Mouse (Mus musculus) MEL (cell line): ENCODE data around the gene Fhit. TPM values are rescaled to one million over a fixed set of nuclear protein-coding genes. Genes with fewer than 3 reads are reported as not detected.

ENCODE experiments used
- DNase-seq: peaks from one replicate; pipeline ENCODE4 v3.0.0; 2011; ENCODE audit warnings: low read depth, low spot score
- H3K27ac ChIP-seq: 2 replicates; pipeline ENCODE4 v1.5.1; 2012; ENCODE audit warnings: low read depth, mild to moderate bottlenecking, control low read depth, low read length, moderate library complexity; ENCODE audit not compliant: control insufficient read depth
- H3K27me3 ChIP-seq, 2 experiments: fragments of 150-350 bp in 1 of 2; sonication (generic) in 1 of 2; 2 replicates each; pipeline ENCODE4 v1.6.1; 2012; ENCODE audit warnings: low read length in 2 of 2, mild to moderate bottlenecking in 2 of 2, improper control_type of control experiment in 1 of 2, moderate library complexity in 1 of 2; ENCODE audit not compliant: insufficient read depth in 2 of 2, control insufficient read depth in 1 of 2
- H3K36me3 ChIP-seq, 2 experiments: 2 replicates each; pipeline ENCODE4 v1.6.1; 2012 to 2014; ENCODE audit warnings: low read length in 2 of 2, improper control_type of control experiment in 1 of 2, inconsistent platforms in 1 of 2, mild to moderate bottlenecking in 1 of 2; ENCODE audit not compliant: insufficient read depth in 2 of 2, control insufficient read depth in 1 of 2
- H3K4me1 ChIP-seq, 2 experiments: fragments of 150-350 bp in 1 of 2; sonication (generic) in 1 of 2; 2 replicates each; pipeline ENCODE4 v1.6.1; 2012; ENCODE audit warnings: low read length in 2 of 2, improper control_type of control experiment in 1 of 2, mild to moderate bottlenecking in 1 of 2; ENCODE audit not compliant: insufficient read depth in 2 of 2, control insufficient read depth in 1 of 2
- H3K4me3 ChIP-seq, 2 experiments: fragments of 150-350 bp in 1 of 2; sonication (generic) in 1 of 2; 2 replicates each; pipeline ENCODE4 v1.5.1; 2012; ENCODE audit warnings: low read depth in 2 of 2, low read length in 2 of 2, mild to moderate bottlenecking in 2 of 2, moderate library complexity in 2 of 2, control low read depth in 1 of 2, improper control_type of control experiment in 1 of 2; ENCODE audit not compliant: control insufficient read depth in 1 of 2, insufficient read depth in 1 of 2
- H3K79me2 ChIP-seq: 2 replicates; pipeline ENCODE4 v1.6.1; 2012; ENCODE audit warnings: mild to moderate bottlenecking, low read length, moderate library complexity; ENCODE audit not compliant: control insufficient read depth, poor library complexity, insufficient read depth
- H3K9ac ChIP-seq: 2 replicates; pipeline ENCODE4 v1.6.1; 2012; ENCODE audit warnings: low read depth, mild to moderate bottlenecking, control low read depth, low read length, moderate library complexity; ENCODE audit not compliant: control insufficient read depth, poor library complexity, severe bottlenecking
- H3K9me3 ChIP-seq: fragments of 150-350 bp; sonication (generic); replicated peaks from 2 replicates; pipeline ENCODE4 v1.6.1; 2012; ENCODE audit warnings: mild to moderate bottlenecking, low read length, improper control_type of control experiment, moderate library complexity; ENCODE audit not compliant: insufficient read depth
- BHLHE40 ChIP-seq: IDR thresholded peaks from 2 replicates; pipeline ENCODE4 v1.6.1; 2012; ENCODE audit warnings: low read depth, mild to moderate bottlenecking, inconsistent platforms, low read length, improper control_type of control experiment, borderline replicate concordance
- KAT2A ChIP-seq: conservative IDR thresholded peaks from 2 replicates; pipeline ENCODE4 v1.6.1; 2012; ENCODE audit warnings: low read depth, low read length, improper control_type of control experiment, inconsistent platforms
- MAX ChIP-seq: IDR thresholded peaks from 2 replicates; pipeline ENCODE4 v1.6.1; 2011; ENCODE audit warnings: low read length, improper control_type of control experiment
- SMC3 ChIP-seq: IDR thresholded peaks from 2 replicates; pipeline ENCODE4 v1.6.1; 2011; ENCODE audit warnings: low read depth, low read length, improper control_type of control experiment
- TAL1 ChIP-seq: IDR thresholded peaks from 2 replicates; pipeline ENCODE4 v1.6.1; 2012; ENCODE audit warnings: mild to moderate bottlenecking, inconsistent platforms, low read length, moderate library complexity, mixed read lengths
- UBTF ChIP-seq: IDR thresholded peaks from 2 replicates; pipeline ENCODE4 v1.6.1; 2012; ENCODE audit warnings: low read depth, mild to moderate bottlenecking, inconsistent platforms, low read length, improper control_type of control experiment, moderate library complexity, borderline replicate concordance; ENCODE audit not compliant: insufficient read depth
- USF2 ChIP-seq, 2 experiments: IDR thresholded peaks; 2 replicates each; pipeline ENCODE4 v1.6.1; 2011 to 2012; ENCODE audit warnings: improper control_type of control experiment in 2 of 2, low read length in 2 of 2, borderline replicate concordance in 1 of 2, inconsistent platforms in 1 of 2, low read depth in 1 of 2, mild to moderate bottlenecking in 1 of 2; ENCODE audit not compliant: insufficient read depth in 1 of 2
- polyA plus RNA-seq, 2 experiments: library from polyadenylated mRNA; stranded (reverse) in 1 of 2; unstranded in 1 of 2; fragments of >175 nt in 1 of 2; fragments of >200 nt in 1 of 2; gene quantifications; 2 replicates each; pipeline versions ENCODE4 v1.2.1 to v1.2.4; 2012; ENCODE audit warnings: low replicate concordance in 2 of 2, low read depth in 1 of 2; ENCODE audit not compliant: insufficient read length in 2 of 2, insufficient read depth in 1 of 2, missing spikeins in 1 of 2
- total RNA-seq: library from RNA; depleted of rRNA; stranded (reverse); fragments of 300-350 nt; gene quantifications from 2 replicates; pipeline ENCODE4 v1.2.3, GENCODE M21; 2012; rRNA removed

Gene Fhit
- total and polyA plus RNA-seq, 3 experiments: 0.77 to 1.3 TPM; not detected in 1

DNA sequence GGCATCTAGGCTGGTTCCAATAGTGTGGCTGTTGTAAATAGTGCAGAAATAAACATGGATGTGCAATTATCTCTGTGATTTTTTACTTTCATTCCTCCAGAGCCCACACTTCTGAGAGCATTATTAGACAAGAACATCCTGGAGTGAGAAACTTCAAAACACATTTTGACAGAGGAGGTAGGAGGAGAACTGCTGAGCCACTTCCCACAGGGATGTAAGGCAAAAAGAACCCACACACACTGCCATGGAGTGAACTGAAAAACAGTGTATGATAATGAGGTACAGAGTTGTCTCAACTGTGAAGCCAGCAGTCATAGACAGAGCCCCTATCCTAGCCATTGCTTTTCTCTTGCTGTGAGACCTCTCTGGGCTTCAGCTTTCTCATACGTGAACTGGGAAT lies 1652.2 kb downstream of the Fhit start:
- TF ChIP-seq UBTF (no peak), MAX (no peak), USF2 (IDR thresholded peaks at IDR 0.05; ENCODE audit: borderline replicate concordance in 1 of 2, insufficient read depth in 1 of 2, low read depth in 1 of 2, low read length in 2 of 2) (no peak), BHLHE40 (no peak), TAL1 (no peak), KAT2A (no peak), SMC3 (no peak)
- Histone ChIP-seq H3K27ac (no peak overlapping the region), H3K9ac (no peak overlapping the region), H3K9me3 (no peaks in the 10 kb centered on the region), H3K79me2 (no peaks in the 10 kb centered on the region), H3K4me1 (no peaks in the 10 kb centered on the region), H3K27me3 (no peaks in the 10 kb centered on the region), H3K36me3 (no peaks in the 10 kb centered on the region), H3K4me3 (no peak overlapping the region)
- no peak for DNase-seq

Other genes starting within 250 kb of the Fhit start
- gene Gm3839, start 194.7 kb upstream of the Fhit start, total RNA-seq: 0.39 and 0.42 TPM in 2 replicates
- under 1 TPM in 1 of 2 experiments, not detected in 1; 0.68 TPM for gene Gm3839, start 194.7 kb upstream of the Fhit start, polyA plus RNA-seq